Mouse (Mus musculus) lung, adult 18-20 months (tissue): ENCODE data around the gene Chd4.

Experiments
- DNase-seq, 2 experiments: peaks; one replicate each; pipeline ENCODE4 v3.0.0; 2022; ENCODE audit warnings: mixed read lengths in 2 of 2

The Chd4 gene

DNA sequence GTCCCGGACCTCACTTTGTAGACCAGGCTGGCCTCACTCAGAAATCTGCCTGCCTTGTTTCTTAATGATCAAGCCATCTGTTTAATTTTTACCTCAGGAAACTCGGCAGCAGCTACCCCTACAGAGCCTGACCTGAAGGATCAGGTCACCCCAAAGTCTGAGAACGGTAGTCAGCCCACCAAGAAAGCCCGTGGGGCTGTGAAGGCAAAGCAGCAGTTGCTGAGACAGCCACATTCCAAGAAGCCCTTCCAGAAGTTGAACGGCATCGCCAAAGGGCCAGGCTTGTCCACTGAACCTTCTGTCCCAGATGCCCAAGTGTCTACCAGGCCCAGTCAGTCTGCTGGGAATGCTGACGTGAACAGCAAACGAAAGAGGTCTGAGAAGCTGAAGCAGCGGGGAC, 48.1 kb downstream of the Chd4 start:
- DNase-seq, result no peak

DNA sequence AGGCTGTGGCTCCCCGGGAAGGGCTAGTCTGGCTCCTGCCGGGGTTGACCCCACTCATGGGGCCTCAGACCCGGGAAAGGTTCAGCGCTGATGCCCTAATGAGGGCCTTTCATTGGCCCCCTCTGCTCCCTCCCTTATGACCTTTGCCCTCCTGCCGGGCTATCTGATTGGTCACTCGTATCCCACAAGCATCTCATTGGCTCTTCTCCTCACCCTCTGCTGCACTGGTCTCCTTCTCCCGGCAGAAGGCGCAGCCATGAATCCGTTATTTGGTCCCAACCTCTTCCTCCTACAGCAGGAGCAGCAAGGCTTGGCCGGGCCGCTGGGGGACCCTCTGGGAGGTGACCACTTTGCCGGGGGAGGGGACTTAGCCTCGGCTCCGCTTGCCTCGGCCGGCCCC, 49.2 kb downstream of the Chd4 start, which contains the start of gene Iffo1:
Gene Iffo1 (plus strand): TSS at position 241 of the 400 bp plus-strand sequence.
- peak; percentile 91 to 93 for DNase-seq

DNA sequence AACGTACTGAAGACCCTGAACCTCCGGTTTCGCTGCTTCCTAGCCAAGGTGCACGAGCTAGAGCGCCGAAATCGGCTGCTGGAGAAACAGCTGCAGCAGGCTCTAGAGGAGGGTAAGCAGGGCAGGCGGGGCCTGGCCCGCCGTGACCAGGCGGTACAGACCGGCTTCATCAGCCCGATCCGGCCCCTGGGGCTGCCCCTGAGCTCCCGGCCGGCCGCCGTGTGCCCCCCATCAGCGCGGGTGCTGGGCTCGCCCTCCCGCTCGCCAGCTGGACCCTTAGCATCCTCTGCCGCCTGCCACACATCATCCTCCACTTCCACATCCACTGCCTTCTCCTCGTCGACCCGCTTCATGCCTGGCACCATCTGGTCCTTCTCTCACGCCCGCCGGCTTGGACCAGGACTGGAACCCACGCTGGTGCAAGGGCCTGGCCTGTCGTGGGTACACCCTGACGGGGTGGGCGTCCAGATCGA, 49.7 kb downstream of the Chd4 start:
- DNase-seq, result peak in 1 of 2 experiments; percentile 25

DNA sequence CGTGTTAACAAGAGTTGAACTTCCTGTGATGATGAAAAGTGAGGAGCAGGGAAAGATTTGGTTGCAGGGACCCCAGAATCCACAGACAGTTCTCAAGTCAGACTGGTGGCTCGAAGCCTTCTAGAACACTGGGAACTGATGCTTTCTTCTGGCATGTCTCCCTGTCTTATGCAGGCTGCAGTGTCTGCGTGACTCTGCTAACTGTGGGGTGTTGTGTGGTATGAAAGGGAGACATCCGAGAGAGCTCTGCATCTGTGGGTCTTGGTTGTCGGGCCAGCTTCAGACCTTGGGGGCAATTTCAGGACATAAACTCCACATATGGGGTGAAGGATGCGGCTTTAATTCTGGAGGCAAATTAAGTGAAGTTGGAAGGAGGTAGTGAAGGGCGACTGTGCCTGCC, 50.4 kb downstream of the Chd4 start:
- DNase-seq, result no peak

DNA sequence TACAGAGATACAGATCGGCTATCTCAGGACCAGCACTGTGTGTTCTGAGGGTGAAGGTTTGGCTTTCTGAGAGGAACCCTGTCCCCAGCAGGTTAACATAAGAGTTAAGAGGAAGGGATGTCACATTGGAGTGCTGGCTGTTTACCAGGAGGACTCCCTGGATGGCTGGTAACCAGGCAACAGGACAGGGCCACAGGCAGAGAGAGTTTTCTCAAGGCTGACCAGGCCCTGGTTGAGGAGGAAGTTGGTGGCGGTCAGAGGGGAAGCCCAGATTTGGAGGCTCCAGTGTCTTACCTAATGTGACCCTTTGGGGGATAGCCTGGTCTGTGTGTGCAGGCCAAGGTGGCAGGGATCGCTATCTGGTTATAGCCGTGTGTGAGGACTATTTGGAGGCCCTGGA, 51.0 kb downstream of the Chd4 start:
- peak; percentile 52 to 65 for DNase-seq

DNA sequence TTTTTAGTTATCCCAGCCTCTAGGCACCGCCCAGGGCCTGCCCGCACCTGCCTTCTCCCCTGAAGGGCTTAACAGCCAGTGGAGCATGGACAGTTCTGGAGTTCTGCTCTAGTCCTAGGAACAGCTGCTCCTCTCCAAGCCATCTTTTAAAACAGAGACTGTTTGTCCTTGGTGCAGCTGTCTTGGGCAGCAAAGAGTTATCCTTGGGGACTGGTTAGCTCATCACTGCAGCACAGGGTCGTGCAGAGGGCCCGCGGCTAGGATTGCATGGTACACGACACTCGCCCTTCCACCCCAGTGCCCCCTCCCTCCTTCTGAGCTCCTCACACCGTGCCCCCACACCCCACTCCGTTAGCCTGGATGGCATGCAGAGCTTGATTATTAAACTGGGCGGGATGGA, 51.5 kb downstream of the Chd4 start:
- no peak for DNase-seq

DNA sequence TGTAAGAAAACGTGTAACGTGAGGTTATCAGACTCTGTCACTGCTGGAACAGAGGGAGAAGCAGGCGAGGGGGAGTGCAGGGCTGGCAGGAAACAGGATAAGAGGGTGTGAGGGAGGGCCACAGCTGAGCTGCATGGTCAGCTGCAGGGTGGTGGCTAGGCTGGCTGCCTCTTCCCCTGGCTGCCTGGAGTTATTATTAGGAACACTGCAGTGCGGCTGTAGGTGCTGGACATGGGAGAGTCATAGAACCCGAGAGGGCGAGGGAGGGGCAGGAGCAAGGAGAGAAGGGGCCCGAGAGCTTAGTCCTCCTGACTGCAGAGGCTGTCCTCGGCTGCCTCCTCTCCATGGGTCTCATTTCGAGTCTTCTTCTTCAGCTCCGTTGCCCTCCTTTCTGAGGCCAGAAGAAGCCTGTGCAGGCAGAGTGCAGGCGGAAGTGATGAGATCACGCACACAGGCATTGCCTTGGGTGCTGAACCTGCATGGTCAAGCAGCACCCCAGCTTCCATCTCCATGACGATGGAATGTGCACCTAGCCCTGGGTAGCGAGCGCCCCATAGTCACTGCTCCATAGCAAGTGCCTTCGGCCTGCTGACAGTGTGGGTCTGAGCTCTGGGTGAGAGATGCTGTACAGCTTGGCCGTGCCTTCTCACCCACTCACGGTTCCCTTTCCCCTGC, 52.6 kb downstream of the Chd4 start:
- DNase-seq, result peak in 1 of 2 experiments; percentile 32

DNA sequence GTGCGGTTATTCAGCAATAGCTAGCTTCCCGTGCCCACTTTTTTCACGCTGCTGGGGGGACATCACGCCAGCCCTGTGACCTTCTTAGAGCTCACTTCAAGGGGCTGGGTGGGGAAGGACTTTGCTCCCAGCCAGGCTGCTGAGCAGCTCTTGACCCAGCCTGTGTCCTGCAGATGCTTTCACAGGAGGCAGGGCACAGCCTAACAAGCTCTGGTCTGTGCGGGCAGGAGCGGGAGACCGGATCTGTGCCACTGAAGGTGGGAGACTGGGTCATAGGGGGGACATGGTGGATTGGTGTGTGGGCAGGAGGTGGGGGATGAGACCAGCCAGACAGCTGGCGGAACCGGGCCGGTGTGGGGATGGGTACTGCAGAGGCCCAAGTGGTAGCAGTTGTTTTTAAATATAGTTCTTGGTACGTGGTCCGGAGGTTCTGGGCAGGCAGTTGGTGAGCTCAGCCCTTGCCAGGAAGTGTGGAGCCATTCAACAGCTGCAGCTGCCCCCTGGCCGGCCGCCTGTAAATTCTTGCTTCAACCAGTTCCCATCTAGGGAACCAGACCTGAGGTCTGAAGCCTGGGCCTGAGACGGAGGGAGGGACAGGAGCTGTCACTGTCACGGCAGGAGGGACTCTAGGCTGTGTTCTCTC, 53.3 kb downstream of the Chd4 start:
- DNase-seq, result peak in 1 of 2 experiments; percentile 27

DNA sequence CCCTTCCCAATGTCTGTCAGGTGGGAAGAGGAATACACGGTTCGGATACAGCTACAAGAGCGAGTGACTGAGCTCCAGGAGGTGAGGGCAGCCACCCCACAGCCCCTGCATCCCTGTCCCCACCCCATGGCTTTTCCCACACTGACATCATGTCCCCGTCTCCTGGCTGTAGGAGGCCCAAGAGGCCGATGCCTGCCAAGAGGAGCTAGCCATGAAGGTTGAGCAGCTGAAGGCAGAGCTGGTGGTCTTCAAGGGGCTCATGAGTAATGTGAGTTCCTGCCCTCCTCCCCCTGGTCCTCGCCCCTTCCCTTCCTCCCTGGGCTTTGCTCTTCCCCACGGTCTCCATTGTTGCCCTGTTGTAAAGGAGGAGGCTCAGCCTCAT, 53.8 kb downstream of the Chd4 start:
- DNase-seq, result no peak

DNA sequence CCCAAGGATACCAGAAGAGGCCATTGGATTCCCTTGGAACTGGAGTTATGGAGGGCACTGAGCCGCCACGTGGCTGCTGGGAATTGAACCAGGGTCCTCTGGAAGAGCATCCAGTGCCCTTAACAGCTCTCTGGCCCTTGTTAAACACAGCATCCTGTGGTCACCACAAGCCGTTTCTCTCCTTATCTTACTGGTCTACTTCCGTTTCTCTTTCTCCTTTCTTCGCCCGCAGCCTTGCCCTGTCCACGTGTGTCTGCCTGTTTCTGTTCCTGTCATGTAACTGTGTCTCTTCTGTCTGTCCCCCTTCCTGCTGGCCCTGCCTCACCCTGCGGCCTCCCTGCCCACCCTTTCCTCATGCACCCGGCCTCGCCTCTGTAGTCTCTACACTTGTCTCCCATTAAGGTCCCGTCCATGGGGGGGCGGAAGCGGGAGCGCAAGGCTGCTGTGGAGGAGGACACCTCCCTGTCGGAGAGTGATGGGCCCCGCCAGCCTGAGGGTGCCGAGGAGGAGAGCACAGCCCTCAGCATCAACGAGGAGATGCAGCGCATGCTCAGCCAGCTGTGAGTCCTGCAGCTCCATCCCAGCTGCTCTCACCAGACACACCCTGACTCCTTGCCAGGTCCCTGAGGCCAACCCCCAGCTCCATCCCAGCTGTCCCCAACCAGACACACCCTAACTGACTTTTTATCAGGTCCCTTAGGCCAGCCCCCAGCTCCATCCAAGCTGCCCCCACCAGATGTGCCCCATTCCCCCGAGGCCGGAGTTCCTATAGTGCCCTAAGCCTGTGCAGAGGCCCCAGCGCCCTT, 56.6 kb downstream of the Chd4 start:
- no peak for DNase-seq

DNA sequence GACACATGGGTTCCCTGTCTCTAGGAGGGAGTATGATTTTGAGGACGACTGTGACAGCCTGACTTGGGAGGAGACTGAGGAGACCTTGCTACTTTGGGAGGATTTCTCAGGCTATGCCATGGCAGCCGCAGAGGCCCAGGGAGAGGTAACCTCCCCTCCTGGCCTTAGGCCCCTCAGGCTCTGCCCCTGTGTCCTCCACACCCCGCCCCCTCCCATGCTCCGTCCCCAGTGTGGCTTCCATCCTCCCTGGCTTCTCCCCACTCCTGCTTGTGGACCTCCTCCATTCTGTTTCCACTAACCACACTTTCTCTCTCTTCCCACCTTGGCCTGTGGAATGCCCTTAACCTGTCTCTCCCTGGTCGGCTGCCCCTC, 57.2 kb downstream of the Chd4 start:
- DNase-seq, result no peak

DNA sequence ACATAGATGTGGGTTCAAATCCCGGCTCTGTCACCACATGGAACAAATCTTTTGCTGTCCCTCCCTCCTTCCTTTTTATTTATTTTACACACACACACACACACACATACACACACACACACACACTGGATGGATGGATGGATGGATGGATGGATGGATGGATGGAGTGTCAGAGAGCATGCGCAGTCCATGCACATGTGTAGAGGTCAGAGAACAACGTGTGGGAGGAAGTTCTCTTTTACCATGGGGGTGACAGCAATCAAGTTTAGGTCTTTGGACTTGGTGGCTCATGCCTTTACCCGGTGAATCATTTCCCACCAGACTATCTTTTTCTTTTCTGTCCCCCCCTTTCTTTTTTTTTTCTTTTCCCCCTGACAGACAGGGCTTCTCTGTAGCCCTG, 57.9 kb downstream of the Chd4 start:
- DNase-seq, result no peak

DNA sequence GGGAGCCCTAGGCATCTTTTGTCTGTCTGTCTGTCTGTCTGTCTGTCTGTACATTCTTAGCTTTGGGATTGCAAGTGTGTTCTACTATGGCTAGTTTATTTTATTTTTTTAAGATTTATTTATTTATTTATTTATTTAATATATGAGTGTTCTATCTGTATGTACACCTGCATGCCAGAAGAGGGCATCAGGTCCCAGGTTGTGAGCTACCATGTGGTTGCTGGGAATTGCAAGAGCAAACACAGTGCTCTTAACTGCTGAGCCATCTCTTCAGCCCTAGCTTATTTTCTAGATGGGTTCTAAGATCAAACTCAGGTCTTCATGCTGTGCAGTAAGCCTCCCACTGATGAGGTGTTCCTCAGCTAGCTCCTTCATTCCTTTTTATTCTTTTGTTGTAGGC, 58.8 kb downstream of the Chd4 start:
- no peak for DNase-seq

DNA sequence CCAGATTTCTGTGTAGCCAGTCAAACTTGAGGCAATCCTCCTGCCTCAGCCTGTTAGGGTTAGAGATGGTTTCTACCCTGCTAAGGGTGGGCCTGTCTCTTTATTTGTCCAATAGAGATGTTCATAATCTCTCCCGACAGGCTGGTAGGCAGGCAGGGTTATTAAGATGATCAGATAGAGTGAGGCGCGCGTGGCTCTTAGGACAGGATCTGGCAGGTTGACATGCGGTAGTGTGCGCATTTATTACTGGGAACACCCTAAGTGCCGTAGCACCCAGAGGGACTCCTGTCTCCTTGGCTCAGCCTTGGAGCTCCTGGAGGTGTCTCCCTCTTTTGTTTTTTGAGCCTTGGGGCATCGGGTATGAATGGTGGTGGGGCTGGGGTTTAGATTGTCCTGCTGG, 59.5 kb downstream of the Chd4 start:
- DNase-seq, result no peak

DNA sequence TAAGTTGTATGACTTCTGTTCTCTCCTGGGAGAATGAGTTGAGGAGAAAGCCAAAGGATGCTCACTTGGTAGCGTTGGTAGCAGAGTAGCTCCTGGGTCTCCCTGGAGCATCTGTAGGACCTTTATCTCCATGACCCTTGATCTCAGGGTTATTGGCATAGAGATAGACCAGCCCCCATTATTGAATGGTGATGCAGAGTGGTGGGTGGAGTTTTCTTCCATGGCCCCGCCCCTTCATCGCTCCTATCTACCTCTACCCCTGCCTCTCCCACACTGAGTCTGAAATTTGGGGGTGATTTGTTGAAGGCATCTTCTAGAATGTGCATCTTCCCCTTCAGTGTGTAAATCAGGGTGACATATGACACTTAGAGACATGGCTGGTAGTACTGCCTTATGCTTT, 60.7 kb downstream of the Chd4 start:
- DNase-seq, result no peak

DNA sequence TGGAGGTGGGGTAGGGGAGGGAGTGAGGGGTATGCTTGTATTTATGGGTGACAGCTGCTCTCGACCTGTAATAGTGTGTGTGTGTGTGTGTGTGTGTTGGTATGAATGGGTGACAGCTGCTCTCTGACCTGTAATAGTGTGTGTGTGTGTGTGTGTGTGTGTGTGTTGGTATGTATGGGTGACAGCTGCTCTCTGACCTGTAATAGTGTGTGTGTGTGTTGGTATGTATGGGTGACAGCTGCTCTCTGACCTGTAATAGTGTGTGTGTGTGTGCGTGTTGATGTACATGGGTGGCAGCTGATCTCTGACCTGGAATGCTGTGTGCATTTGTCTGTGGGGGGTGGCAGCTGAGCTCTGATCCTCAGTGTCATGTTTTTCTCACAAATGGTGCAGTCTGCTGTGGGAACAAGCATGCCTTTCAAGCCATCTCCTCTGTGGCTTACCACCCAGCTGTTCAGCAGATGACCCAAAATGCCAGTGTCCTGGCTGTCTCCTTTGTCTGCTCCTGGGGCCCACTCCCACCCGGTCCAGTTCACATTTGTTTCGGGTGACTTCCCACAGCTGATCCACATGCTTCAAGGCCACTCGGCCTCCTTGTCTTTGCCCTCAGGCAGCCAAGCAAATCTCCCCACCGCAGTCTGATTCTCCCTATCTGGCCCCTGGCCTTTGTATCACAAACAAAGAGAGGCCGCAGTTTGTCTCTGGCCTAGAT, 61.3 kb downstream of the Chd4 start:
- DNase-seq, result no peak

DNA sequence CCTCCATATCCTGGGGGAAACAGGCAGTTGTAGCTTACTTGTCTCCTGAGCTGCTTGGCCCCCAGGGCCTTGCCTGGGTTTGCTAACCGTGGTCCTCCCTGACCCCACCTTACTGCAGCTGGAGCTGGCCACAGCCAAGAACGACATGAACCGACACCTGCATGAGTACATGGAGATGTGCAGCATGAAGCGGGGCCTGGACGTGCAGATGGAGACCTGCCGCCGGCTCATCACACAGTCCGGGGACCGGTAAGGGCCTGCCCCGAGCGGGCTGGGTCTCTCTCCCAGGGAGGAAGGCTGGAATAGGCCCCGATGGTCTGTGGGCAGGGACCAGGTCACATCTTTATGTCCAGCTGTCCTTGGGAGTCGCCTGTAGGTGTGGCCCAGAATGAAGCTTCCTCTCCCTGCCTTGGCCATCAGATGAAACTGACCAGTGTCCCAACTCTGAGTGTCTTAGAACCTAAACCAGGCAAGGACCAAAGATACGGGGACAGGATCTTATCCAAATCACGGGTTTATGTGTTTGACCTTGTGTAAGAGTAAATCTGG, 63.2 kb downstream of the Chd4 start:
- no peak for DNase-seq

DNA sequence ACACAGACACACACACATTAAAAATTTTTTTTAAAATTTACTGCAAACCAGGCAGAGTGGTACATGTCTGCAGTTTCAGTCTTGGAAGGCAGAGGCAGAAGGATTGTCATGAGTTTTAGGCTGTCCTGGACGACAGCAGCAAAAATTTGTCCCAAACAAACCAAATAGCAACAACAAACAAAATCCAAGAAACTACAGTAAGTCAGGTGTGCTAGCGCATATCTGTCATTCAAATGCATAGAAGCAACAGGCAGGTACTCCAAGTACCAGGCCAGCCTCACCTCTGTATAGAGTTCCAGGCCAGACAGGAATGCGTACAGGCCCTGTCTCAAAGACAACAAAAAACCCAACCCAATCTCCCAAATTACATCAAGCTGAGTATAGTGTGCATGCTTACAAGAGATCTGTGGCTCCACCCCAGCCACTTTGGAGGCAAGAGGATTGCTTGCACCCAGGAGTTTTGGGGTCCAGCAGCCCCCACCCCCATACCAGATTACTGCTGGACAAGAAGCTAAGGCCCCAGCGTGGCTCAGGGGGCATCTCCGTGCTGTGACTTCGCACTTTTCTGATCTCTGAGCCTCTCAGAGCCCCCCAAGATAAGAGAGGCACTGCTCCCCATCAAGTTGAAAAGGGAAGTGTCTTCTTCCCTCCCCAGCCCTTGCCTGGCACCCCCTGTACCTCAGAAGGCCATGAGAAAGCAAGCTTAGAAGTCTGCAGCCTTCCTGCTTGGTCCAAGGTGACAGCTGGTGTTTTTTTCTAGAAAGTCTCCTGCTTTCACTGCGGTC, 64.2 kb downstream of the Chd4 start:
- DNase-seq, result no peak

DNA sequence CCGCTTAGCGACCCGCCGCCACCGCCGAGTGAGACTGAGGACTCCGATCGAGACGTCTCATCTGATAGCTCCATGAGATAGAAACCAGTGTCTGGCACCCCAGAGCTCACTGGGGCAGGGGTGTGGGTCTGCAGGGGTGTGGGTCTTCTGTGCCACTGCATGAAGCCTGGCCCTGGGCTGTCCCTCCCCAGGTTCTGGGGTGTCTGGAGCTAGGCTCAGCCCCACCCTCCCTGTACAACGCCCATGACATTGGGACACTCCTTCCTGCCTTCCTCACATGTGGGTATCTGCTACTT, 64.7 kb downstream of the Chd4 start:
- no peak for DNase-seq

DNA sequence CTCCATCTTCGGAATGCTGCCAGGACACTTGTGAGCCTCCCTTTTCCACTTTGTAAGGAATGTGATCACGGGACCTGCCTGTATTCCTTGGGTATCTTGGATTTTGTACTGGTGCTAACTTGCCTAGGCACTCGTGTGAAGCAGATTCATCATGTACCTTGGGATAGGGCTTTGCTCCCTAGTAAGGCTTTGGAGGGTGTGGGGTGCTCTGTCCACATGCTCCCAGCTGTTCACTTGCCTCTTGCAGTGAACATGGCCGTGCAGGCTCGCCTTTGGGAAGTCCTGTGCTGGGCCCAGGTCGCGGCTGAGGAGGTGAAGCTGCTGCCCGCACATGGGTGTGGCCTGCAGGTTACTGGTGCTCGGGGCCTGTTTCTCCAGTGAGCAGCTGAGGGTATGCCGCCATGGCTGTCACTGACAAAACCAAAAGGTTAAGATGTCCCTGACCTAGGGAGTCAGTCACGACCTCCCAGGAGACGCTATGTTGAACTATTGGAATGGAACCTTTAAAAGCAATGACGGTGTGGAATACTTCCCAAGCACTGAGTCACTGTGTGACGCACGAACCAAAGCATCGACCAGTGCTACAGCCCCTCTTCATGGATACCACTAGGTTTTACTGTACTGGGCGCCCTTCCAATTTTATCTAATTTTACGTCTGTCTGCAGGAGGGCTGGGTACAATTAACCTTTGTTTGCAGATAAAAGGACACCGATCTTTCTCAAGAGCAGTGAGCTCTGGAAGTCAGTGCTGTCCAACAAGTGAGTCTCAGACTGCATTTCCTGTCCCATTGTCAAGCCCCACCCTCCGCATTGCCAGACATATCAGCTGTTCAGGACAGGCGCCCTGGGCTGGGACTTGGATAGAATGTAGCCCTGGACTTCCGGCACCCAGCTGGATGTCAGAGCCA, 65.3 kb downstream of the Chd4 start:
- peak; percentile 69 to 80 for DNase-seq

DNA sequence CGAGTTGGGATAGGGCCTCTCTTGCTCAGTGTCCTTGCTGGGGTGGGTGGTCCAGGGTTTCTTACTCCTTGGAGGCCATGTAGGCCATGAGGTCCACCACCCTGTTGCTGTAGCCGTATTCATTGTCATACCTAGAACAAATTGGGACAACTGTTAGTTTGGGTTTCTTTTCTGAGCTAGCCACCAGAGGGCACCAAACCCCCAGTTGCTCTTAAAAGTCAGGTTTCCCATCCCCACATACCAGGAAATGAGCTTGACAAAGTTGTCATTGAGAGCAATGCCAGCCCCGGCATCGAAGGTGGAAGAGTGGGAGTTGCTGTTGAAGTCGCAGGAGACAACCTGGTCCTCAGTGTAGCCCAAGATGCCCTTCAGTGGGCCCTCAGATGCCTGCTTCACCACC, 66.2 kb downstream of the Chd4 start:
- peak; percentile 59 to 75 for DNase-seq
